Mouse (Mus musculus): ENCODE measurements around the gene Gm5134. TPM values are rescaled to one million over a fixed set of nuclear protein-coding genes. Genes with fewer than 3 reads are reported as not detected.

Gm5134 gene
- total and polyA plus RNA-seq, 3 experiments: not detected

- Histone ChIP-seq H3K4me1 (ENCODE audit: insufficient read depth, low read depth, low read length) (no peaks in the 10 kb centered on the region), H3K4me3 (ENCODE audit: low read depth, low read length) (no peak overlapping the region), H3K9me3 (replicated peaks) (no peaks in the 10 kb centered on the region), H3K27me3 (ENCODE audit: insufficient read depth, low read length) (peaks cover 33% of the 10 kb centered on the region), H3K36me3 (replicated peaks) (no peaks in the 10 kb centered on the region)
- ATAC-seq (ENCODE audit: extremely low read depth, insufficient number of reproducible peaks, low FRiP score, poor library complexity, severe bottlenecking) (no peak), DNase-seq (ENCODE audit: low spot score) (no peak)
- TF ChIP-seq CTCF (IDR thresholded peaks at IDR 0.05; ENCODE audit: low read depth, low read length): no peak
- TF ChIP-seq GATA1 (IDR thresholded peaks at IDR 0.05; ENCODE audit: borderline replicate concordance, low read length): no peak
- no peak for TF ChIP-seq GATA2 (IDR thresholded peaks at IDR 0.05; ENCODE audit: borderline replicate concordance, low read depth, low read length)
- TF ChIP-seq POLR2AphosphoS5 (IDR thresholded peaks at IDR 0.05; ENCODE audit: insufficient replicate concordance, low read depth, low read length): no peak
- TF ChIP-seq TAL1 (conservative IDR thresholded peaks at IDR 0.05; ENCODE audit: low read depth, low read length): no peak
Measured at GRCm38 (mm10) chr10:75995463-75995862, 41.1 kb downstream of the Gm5134 start.

DNA sequence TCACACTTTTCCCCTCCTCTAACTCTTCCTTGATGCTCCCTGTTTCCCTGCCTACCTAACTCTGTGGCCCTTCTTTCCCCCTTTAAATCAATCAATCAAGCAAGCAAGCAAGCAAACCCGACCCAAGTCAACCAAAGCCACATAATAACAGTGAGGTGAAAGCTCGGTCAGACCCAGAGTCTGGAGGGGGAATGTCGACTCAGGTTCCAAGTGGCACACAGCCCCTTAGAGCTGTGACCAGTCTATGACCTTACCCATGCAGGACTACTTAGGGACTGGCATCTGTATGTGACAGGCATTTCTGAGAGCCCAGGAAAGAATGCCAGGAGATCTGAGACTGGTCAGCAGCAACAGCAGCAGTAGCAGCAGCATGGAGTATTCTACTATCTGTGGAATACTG lies 42.0 kb downstream of the Gm5134 start:
- no peak overlapping the region for H3K4me3 ChIP-seq (ENCODE audit: low read depth, low read length)
- no peaks in the 10 kb centered on the region for H3K4me1 ChIP-seq (ENCODE audit: insufficient read depth, low read depth, low read length)
- peaks cover 33% of the 10 kb centered on the region for H3K27me3 ChIP-seq (ENCODE audit: insufficient read depth, low read length)
- TF ChIP-seq POLR2AphosphoS5 (IDR thresholded peaks at IDR 0.05; ENCODE audit: insufficient replicate concordance, low read depth, low read length) (no peak), TAL1 (conservative IDR thresholded peaks at IDR 0.05; ENCODE audit: low read depth, low read length) (no peak), GATA2 (IDR thresholded peaks at IDR 0.05; ENCODE audit: borderline replicate concordance, low read depth, low read length) (no peak), GATA1 (IDR thresholded peaks at IDR 0.05; ENCODE audit: borderline replicate concordance, low read length) (no peak)
- ATAC-seq (ENCODE audit: extremely low read depth, insufficient number of reproducible peaks, low FRiP score, poor library complexity, severe bottlenecking) (no peak), DNase-seq (ENCODE audit: low spot score) (no peak)
- H3K36me3 ChIP-seq (replicated peaks): no peaks in the 10 kb centered on the region
- no peaks in the 10 kb centered on the region for H3K9me3 ChIP-seq (replicated peaks)

GRCm38 (mm10) chr10:76001160-76001559 lies 46.8 kb downstream of the Gm5134 start:
- ATAC-seq (ENCODE audit: extremely low read depth, insufficient number of reproducible peaks, low FRiP score, poor library complexity, severe bottlenecking) (no peak), DNase-seq (ENCODE audit: low spot score) (no peak)
- Histone ChIP-seq H3K4me1 (ENCODE audit: insufficient read depth, low read depth, low read length) (no peaks in the 10 kb centered on the region), H3K4me3 (ENCODE audit: low read depth, low read length) (no peak overlapping the region), H3K9me3 (replicated peaks) (no peaks in the 10 kb centered on the region), H3K36me3 (replicated peaks) (no peaks in the 10 kb centered on the region), H3K27me3 (ENCODE audit: insufficient read depth, low read length) (peaks cover 8% of the 10 kb centered on the region)
- TF ChIP-seq TAL1 (conservative IDR thresholded peaks at IDR 0.05; ENCODE audit: low read depth, low read length) (no peak), CTCF (IDR thresholded peaks at IDR 0.05; ENCODE audit: low read depth, low read length) (no peak)

GRCm38 (mm10) chr10:76002101-76002521 lies 47.8 kb downstream of the Gm5134 start:
- no peaks in the 10 kb centered on the region for H3K9me3 ChIP-seq (replicated peaks)
- DNase-seq (ENCODE audit: low spot score) (no peak), ATAC-seq (ENCODE audit: extremely low read depth, insufficient number of reproducible peaks, low FRiP score, poor library complexity, severe bottlenecking) (no peak)
- H3K27me3 ChIP-seq (ENCODE audit: insufficient read depth, low read length): peaks cover 3% of the 10 kb centered on the region
- no peaks in the 10 kb centered on the region for H3K36me3 ChIP-seq (replicated peaks)
- TF ChIP-seq GATA2 (IDR thresholded peaks at IDR 0.05; ENCODE audit: borderline replicate concordance, low read depth, low read length): no peak
- TF ChIP-seq TAL1 (conservative IDR thresholded peaks at IDR 0.05; ENCODE audit: low read depth, low read length): no peak
- TF ChIP-seq CTCF (IDR thresholded peaks at IDR 0.05; ENCODE audit: low read depth, low read length): no peak
- TF ChIP-seq GATA1 (IDR thresholded peaks at IDR 0.05; ENCODE audit: borderline replicate concordance, low read length): no peak
- TF ChIP-seq POLR2AphosphoS5 (IDR thresholded peaks at IDR 0.05; ENCODE audit: insufficient replicate concordance, low read depth, low read length): no peak
- H3K4me1 ChIP-seq (ENCODE audit: insufficient read depth, low read depth, low read length): no peaks in the 10 kb centered on the region
- H3K4me3 ChIP-seq (ENCODE audit: low read depth, low read length): no peak overlapping the region

- Histone ChIP-seq H3K27me3 (ENCODE audit: insufficient read depth, low read length) (peaks cover 3% of the 10 kb centered on the region), H3K4me1 (ENCODE audit: insufficient read depth, low read depth, low read length) (no peaks in the 10 kb centered on the region), H3K4me3 (ENCODE audit: low read depth, low read length) (no peak overlapping the region), H3K9me3 (replicated peaks) (no peaks in the 10 kb centered on the region), H3K36me3 (replicated peaks) (no peaks in the 10 kb centered on the region)
- ATAC-seq (ENCODE audit: extremely low read depth, insufficient number of reproducible peaks, low FRiP score, poor library complexity, severe bottlenecking): no peak
- no peak for DNase-seq (ENCODE audit: low spot score)
- no peak for TF ChIP-seq TAL1 (conservative IDR thresholded peaks at IDR 0.05; ENCODE audit: low read depth, low read length)
- TF ChIP-seq GATA1 (IDR thresholded peaks at IDR 0.05; ENCODE audit: borderline replicate concordance, low read length): no peak
Measured at GRCm38 (mm10) chr10:76002615-76003014, 48.3 kb downstream of the Gm5134 start.

DNA sequence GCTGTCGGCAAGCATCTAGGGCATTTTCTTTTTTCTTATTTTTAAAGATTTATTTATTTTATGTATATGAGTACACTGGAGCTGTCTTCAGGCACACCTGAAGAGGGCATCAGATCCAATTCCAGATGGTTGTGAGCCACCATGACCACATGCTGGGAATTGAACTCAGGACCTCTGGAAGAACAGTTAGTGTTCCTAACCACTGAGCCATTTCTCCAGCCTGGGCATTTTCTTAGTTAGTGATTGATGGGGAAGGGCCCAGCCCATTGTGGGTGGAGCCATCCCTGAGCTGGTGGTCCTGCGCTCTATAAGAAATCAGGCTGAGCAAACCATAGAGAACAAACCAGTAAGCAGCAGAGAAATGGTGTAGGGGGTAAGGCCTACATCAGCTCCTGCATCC lies 48.9 kb downstream of the Gm5134 start:
- Histone ChIP-seq H3K9me3 (replicated peaks) (no peaks in the 10 kb centered on the region), H3K4me1 (ENCODE audit: insufficient read depth, low read depth, low read length) (no peaks in the 10 kb centered on the region), H3K36me3 (replicated peaks) (no peaks in the 10 kb centered on the region), H3K27me3 (ENCODE audit: insufficient read depth, low read length) (peaks cover 3% of the 10 kb centered on the region), H3K4me3 (ENCODE audit: low read depth, low read length) (no peak overlapping the region)
- no peak for TF ChIP-seq GATA1 (IDR thresholded peaks at IDR 0.05; ENCODE audit: borderline replicate concordance, low read length)
- no peak for TF ChIP-seq GATA2 (IDR thresholded peaks at IDR 0.05; ENCODE audit: borderline replicate concordance, low read depth, low read length)
- TF ChIP-seq CTCF (IDR thresholded peaks at IDR 0.05; ENCODE audit: low read depth, low read length): no peak
- no peak for TF ChIP-seq TAL1 (conservative IDR thresholded peaks at IDR 0.05; ENCODE audit: low read depth, low read length)
- no peak for ATAC-seq (ENCODE audit: extremely low read depth, insufficient number of reproducible peaks, low FRiP score, poor library complexity, severe bottlenecking)
- no peak for DNase-seq (ENCODE audit: low spot score)

DNA sequence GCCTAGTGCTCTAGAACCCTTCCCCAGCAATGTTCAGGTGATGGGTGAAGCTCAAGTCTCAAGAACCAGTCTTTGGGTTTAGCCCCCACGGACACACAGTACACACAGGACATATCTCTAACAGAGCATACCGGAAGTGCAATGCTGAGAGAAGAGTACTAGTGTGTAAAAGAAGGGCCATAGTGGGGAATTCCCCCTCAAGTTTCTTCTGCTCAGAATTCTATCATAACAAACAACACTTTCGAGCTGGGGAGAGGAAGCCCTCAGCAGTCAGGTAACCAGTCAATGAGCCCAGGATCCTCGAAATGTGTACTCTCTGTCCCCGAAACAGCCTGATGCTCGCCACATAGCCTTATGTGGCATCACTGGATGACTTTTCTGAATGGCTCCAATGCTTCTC lies 52.1 kb downstream of the Gm5134 start:
- TF ChIP-seq GATA2 (IDR thresholded peaks at IDR 0.05; ENCODE audit: borderline replicate concordance, low read depth, low read length): no peak
- TF ChIP-seq CTCF (IDR thresholded peaks at IDR 0.05; ENCODE audit: low read depth, low read length): no peak
- no peak for TF ChIP-seq GATA1 (IDR thresholded peaks at IDR 0.05; ENCODE audit: borderline replicate concordance, low read length)
- no peak for TF ChIP-seq POLR2AphosphoS5 (IDR thresholded peaks at IDR 0.05; ENCODE audit: insufficient replicate concordance, low read depth, low read length)
- TF ChIP-seq TAL1 (conservative IDR thresholded peaks at IDR 0.05; ENCODE audit: low read depth, low read length): no peak
- Histone ChIP-seq H3K9me3 (replicated peaks) (no peaks in the 10 kb centered on the region), H3K4me3 (ENCODE audit: low read depth, low read length) (no peak overlapping the region), H3K4me1 (ENCODE audit: insufficient read depth, low read depth, low read length) (no peaks in the 10 kb centered on the region), H3K36me3 (replicated peaks) (no peaks in the 10 kb centered on the region), H3K27me3 (ENCODE audit: insufficient read depth, low read length) (peaks cover 5% of the 10 kb centered on the region)
- ATAC-seq (ENCODE audit: extremely low read depth, insufficient number of reproducible peaks, low FRiP score, poor library complexity, severe bottlenecking) (no peak), DNase-seq (ENCODE audit: low spot score) (no peak)
